Mouse (Mus musculus): ENCODE results near the gene Sec11a. TPM values are rescaled to one million over a fixed set of nuclear protein-coding genes. Genes with fewer than 3 reads are reported as not detected.

Sec11a gene
- polyA plus RNA-seq, 1 experiment: 118 TPM

DNA sequence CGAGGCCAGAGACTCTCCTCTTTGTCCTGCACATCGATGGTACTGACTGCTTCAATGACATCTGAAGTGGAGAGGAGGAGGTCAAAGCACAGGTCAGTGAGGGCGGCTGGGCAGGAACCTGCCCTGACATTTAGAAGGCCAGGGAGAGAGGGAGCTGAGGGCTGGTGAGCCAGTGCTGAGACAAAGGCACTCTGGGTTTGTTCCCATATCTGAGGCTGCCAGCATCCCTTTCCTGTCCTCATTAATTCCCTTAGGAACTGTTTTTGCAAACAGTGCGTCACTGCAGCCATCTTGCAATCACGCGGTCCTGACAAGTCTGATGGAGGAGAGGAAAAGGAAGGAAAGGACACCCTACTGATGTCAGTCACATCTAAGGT, 53.8 kb downstream of the Sec11a start:
- TF ChIP-seq POLR2A (IDR thresholded peaks at IDR 0.05; ENCODE audit: borderline replicate concordance, extremely low read depth, insufficient read depth, insufficient read length, poor library complexity, severe bottlenecking) (no peak), CTCF (IDR thresholded peaks at IDR 0.05; ENCODE audit: borderline replicate concordance, extremely low read depth, insufficient read depth, insufficient read length) (no peak)

DNA sequence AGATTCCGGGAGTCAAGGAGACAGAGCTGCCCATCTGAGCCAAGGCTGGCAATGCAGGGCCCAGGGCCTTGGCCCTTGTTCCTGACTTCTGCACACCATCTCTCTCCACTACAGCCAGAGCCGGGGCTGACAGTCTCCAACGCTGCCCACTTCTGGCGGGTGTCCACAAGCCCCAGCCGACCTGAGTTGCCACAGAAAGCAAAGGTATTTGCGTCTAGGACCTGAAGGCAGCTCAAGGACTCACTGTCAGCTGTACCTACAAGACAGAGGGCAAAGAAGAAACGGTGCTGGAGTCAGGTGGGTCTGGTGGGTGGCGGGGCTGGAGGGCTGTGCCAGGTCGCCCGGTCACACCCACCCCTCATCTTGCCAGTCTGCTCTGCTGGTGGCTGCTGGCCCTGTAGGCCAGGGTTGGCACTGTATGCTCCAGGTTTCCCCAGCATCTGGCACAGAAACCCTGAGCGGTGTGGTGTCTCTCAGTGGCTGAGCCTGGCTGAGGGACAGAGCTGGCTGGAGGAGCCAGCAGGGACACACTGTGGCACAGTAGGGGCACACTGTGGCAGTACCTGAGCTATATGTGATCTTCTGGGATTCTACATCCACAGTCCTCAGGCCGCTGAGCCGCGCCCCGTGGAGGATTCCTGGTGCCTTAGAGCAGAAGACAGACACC, 54.4 kb downstream of the Sec11a start:
- TF ChIP-seq POLR2A (IDR thresholded peaks at IDR 0.05; ENCODE audit: borderline replicate concordance, extremely low read depth, insufficient read depth, insufficient read length, poor library complexity, severe bottlenecking) (no peak), CTCF (IDR thresholded peaks at IDR 0.05; ENCODE audit: borderline replicate concordance, extremely low read depth, insufficient read depth, insufficient read length) (no peak)
- no peak for DNase-seq (ENCODE audit: low read depth)

More for the DNA sequence above, 53.8 kb downstream of the Sec11a start:
- peak; percentile 20 for DNase-seq (ENCODE audit: low read depth)

DNA sequence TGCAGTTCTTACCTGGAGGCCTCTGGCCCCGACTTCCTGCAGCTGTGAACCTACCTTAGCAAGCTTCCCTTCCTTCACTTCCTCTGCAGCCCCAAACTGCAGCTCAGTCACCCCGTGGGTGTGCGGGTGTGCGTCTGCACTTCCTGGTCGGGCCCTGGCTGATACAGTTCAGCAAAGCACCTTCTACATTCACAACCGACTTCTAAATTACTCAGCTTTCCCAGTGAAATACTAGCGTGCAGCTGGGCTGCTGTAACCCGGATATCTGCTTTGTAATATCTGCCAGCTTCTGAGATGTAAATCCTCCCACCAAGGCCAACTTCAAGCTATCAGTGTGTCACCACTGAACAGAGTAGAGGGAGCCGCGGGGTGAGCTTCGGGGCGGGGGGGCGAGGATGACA, 57.7 kb downstream of the Sec11a start:
- DNase-seq (ENCODE audit: low read depth): no peak
- no peak for TF ChIP-seq POLR2A (IDR thresholded peaks at IDR 0.05; ENCODE audit: borderline replicate concordance, extremely low read depth, insufficient read depth, insufficient read length, poor library complexity, severe bottlenecking)
- no peak for TF ChIP-seq CTCF (IDR thresholded peaks at IDR 0.05; ENCODE audit: borderline replicate concordance, extremely low read depth, insufficient read depth, insufficient read length)

DNA sequence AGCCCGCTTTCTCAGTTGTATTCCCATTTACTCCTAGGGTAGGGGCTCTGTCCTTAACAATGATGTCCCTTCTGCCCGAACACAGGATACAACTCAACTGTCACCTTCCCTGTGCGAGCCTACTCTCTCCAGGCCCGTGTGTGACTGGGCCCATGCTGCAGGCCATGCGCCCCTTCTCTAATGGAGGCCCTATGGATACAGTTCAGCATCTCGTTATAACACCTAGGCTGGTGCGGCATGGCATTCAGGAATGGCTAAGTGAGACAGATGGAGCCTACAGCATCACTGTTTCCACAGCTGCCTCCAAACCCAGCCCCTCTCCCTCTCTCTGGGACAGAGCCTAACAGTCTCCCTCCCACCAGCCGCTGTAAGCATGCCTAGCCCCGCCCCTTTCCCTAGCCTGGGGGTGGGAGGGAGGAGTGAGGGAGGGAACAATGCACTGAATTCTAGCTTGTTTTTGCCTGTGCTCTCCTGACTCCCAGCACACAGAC, 58.5 kb downstream of the Sec11a start:
- TF ChIP-seq POLR2A (IDR thresholded peaks at IDR 0.05; ENCODE audit: borderline replicate concordance, extremely low read depth, insufficient read depth, insufficient read length, poor library complexity, severe bottlenecking) (no peak), CTCF (IDR thresholded peaks at IDR 0.05; ENCODE audit: borderline replicate concordance, extremely low read depth, insufficient read depth, insufficient read length) (no peak)
- peak; percentile 87 for DNase-seq (ENCODE audit: low read depth)

GRCm38 (mm10) chr7:80888595-80888994, 59.0 kb downstream of the Sec11a start:
- DNase-seq (ENCODE audit: low read depth): peak; percentile 28
- TF ChIP-seq CTCF (IDR thresholded peaks at IDR 0.05; ENCODE audit: borderline replicate concordance, extremely low read depth, insufficient read depth, insufficient read length): no peak

- DNase-seq (ENCODE audit: low read depth): no peak
- TF ChIP-seq CTCF (IDR thresholded peaks at IDR 0.05; ENCODE audit: borderline replicate concordance, extremely low read depth, insufficient read depth, insufficient read length) (peak; percentile 26; the same call in 1 of the 2 replicates), POLR2A (IDR thresholded peaks at IDR 0.05; ENCODE audit: borderline replicate concordance, extremely low read depth, insufficient read depth, insufficient read length, poor library complexity, severe bottlenecking) (no peak)
Measured at GRCm38 (mm10) chr7:80885666-80886065, 61.9 kb downstream of the Sec11a start.

DNA sequence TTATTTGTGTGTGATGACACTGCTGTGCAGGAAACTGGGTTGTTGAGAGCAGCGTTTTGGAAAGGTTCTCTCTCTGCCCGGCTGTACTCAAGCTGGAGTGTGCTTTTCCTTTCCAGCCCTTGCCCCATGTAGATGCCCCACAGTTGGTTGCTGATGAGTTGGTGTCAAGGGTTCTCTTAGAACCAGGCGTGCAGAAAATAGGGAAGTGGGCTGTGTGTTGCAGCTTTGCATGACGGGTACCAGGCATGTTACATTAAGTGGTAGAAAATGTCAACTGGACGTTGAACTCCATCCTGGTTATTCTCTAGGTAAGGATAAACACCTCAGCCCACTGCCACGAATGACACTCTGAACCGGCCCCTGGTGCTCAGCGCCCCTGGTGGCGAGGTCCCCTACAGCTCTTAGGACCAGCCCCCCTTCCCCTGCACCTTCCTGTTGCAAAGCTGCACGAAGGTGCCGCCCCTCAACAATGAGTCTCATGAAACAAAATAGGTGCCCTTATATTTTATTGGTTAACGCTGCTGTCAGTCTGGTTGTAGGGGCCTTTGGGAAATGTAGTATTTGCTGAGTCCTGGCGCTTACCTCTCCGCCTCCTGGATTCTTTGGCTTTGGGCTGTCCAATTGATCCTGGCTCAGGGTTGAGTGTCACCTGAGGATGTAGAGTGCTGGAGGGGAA, 64.6 kb downstream of the Sec11a start:
- peak; percentile 94 for DNase-seq (ENCODE audit: low read depth)
- TF ChIP-seq CTCF (IDR thresholded peaks at IDR 0.05; ENCODE audit: borderline replicate concordance, extremely low read depth, insufficient read depth, insufficient read length): peak; percentile 53; the same call in 1 of the 2 replicates
- TF ChIP-seq POLR2A (IDR thresholded peaks at IDR 0.05; ENCODE audit: borderline replicate concordance, extremely low read depth, insufficient read depth, insufficient read length, poor library complexity, severe bottlenecking): no peak

DNA sequence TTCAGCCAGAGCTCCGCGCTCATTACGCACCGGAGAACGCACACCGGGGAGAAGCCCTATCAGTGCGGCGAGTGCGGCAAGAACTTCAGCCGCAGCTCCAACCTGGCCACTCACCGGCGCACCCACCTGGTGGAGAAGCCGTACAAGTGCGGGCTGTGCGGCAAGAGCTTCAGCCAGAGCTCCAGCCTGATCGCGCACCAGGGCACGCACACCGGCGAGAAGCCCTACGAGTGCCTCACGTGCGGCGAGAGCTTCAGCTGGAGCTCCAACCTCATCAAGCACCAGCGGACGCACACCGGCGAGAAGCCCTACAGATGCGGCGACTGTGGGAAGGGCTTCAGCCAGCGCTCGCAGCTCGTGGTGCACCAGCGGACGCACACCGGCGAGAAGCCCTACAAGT, 71.9 kb downstream of the Sec11a start:
- TF ChIP-seq POLR2A (IDR thresholded peaks at IDR 0.05; ENCODE audit: borderline replicate concordance, extremely low read depth, insufficient read depth, insufficient read length, poor library complexity, severe bottlenecking): no peak
- no peak for TF ChIP-seq CTCF (IDR thresholded peaks at IDR 0.05; ENCODE audit: borderline replicate concordance, extremely low read depth, insufficient read depth, insufficient read length)
- peak; percentile 10 for DNase-seq (ENCODE audit: low read depth)

- DNase-seq (ENCODE audit: low read depth): no peak
- TF ChIP-seq POLR2A (IDR thresholded peaks at IDR 0.05; ENCODE audit: borderline replicate concordance, extremely low read depth, insufficient read depth, insufficient read length, poor library complexity, severe bottlenecking) (no peak), CTCF (IDR thresholded peaks at IDR 0.05; ENCODE audit: borderline replicate concordance, extremely low read depth, insufficient read depth, insufficient read length) (no peak)
Measured at GRCm38 (mm10) chr7:80873631-80874030, 73.9 kb downstream of the Sec11a start.

DNA sequence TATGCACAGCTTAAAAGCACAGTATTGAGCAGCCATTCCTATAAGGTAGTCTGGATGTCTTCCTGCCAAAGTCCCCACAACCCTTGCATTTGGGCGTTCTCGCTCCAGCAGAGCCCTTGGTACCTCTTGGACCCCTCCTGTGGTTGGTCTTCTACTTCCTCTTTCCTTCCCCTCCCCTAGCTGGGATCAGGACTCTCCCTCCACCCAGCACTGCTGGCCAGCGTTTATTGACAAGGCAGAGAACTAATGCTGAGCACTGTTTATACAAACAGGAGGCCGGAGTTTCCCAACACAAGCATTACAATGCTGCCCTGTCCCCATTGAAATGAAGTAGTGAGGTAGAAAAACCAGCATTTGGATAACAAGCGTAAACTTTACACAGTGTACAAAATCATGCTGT, 74.5 kb downstream of the Sec11a start:
- no peak for DNase-seq (ENCODE audit: low read depth)
- TF ChIP-seq CTCF (IDR thresholded peaks at IDR 0.05; ENCODE audit: borderline replicate concordance, extremely low read depth, insufficient read depth, insufficient read length) (no peak), POLR2A (IDR thresholded peaks at IDR 0.05; ENCODE audit: borderline replicate concordance, extremely low read depth, insufficient read depth, insufficient read length, poor library complexity, severe bottlenecking) (no peak)

DNA sequence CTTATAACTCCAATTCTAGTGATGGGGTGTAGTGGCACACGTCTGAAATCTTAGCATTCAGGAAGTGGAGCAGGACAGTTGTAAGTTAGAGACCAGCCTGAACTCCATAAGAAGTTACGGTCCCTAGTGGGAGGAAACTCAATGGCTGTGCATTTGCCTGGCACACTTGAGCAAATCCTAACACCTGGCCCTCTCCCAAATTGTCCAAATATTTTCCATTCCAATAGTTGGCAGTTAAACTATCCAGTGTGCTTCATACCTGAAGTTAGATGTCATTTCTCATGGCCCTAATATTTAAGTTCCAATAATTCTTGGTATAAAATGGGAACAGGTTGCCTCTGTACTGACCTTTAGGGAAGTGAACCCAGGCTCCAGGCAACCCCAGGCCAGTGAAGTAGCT, 78.9 kb downstream of the Sec11a start:
- TF ChIP-seq POLR2A (IDR thresholded peaks at IDR 0.05; ENCODE audit: borderline replicate concordance, extremely low read depth, insufficient read depth, insufficient read length, poor library complexity, severe bottlenecking) (no peak), CTCF (IDR thresholded peaks at IDR 0.05; ENCODE audit: borderline replicate concordance, extremely low read depth, insufficient read depth, insufficient read length) (no peak)
- DNase-seq (ENCODE audit: low read depth): no peak

All from brain, embryonic 14.5 days (tissue).